Comparison of ENCODE assay signal across 27 mouse cellular contexts in genomic region chr1:43201796-43202195, GRCm38 (mm10).
"Had no signal": no experiment of that assay in that cellular context is flagged by ENCODE, and none has a peak within 500 bp of the region (broad histone marks: within the 10 kb centered on the region; RNA-seq: fewer than 3 reads in every experiment).

No protein-coding gene starts in this region.

- H3K36me3 ChIP-seq: heart, embryonic 15.5 days; hindbrain, embryonic 10.5 days; hindbrain, embryonic 13.5 days; hindbrain, embryonic 15.5 days; kidney, embryonic 15.5 days; limb, embryonic 13.5 days; limb, embryonic 15.5 days; liver, embryonic 12.5 days had no signal

- ATAC-seq: hindbrain, postnatal 0 days; intestine, embryonic 16.5 days; liver, embryonic 12.5 days had no signal

- H3K4me3 ChIP-seq: gastrocnemius, adult 2 months; heart, adult 2 months; heart, embryonic 15.5 days; hindbrain, embryonic 10.5 days; hindbrain, embryonic 13.5 days; hindbrain, embryonic 15.5 days; kidney, embryonic 15.5 days; limb, embryonic 13.5 days; limb, embryonic 15.5 days; liver, embryonic 12.5 days had no signal

- H3K27ac ChIP-seq: gastrocnemius, adult 2 months; heart, adult 2 months; hindbrain, embryonic 10.5 days; hindbrain, embryonic 13.5 days; hindbrain, embryonic 15.5 days; hindbrain, postnatal 0 days; kidney, embryonic 15.5 days; limb, embryonic 13.5 days; limb, embryonic 15.5 days; liver, embryonic 12.5 days; liver, embryonic 14.5 days had no signal

- H3K4me1 ChIP-seq: hindbrain, embryonic 10.5 days; hindbrain, embryonic 13.5 days; hindbrain, embryonic 15.5 days; limb, embryonic 13.5 days; limb, embryonic 15.5 days; liver, embryonic 12.5 days had no signal

- DNase-seq: gastrocnemius, adult 2 months; gastrocnemius, postnatal 10 days; gastrocnemius, postnatal 25 days; heart, adult 2 months; heart, postnatal 14 days; heart, postnatal 36 days; kidney, adult 11 months; kidney, adult 2 months; kidney, adult 9 months; kidney, postnatal 14 days; kidney, postnatal 36 days; layer of hippocampus, adult 9-11 months; layer of hippocampus, postnatal 36 days; left cerebral cortex, postnatal 4 days; lung, adult 18-20 months had no signal

- H3K27me3 ChIP-seq: heart, embryonic 15.5 days; hindbrain, embryonic 13.5 days; hindbrain, embryonic 15.5 days; kidney, embryonic 15.5 days; limb, embryonic 13.5 days; limb, embryonic 15.5 days; liver, embryonic 12.5 days had no signal

- H3K9me3 ChIP-seq: heart, embryonic 15.5 days; hindbrain, embryonic 10.5 days; hindbrain, embryonic 13.5 days; hindbrain, embryonic 15.5 days; kidney, embryonic 15.5 days; limb, embryonic 13.5 days; limb, embryonic 15.5 days; liver, embryonic 12.5 days had no signal

- H3K4me2 ChIP-seq: heart, embryonic 11.5 days; heart, embryonic 15.5 days; hindbrain, embryonic 13.5 days; hindbrain, embryonic 15.5 days; kidney, embryonic 15.5 days; limb, embryonic 13.5 days; limb, embryonic 15.5 days; liver, embryonic 12.5 days had no signal

- H3K9ac ChIP-seq: heart, embryonic 15.5 days; hindbrain, embryonic 13.5 days; hindbrain, embryonic 15.5 days; kidney, embryonic 15.5 days; limb, embryonic 13.5 days; limb, embryonic 15.5 days; liver, embryonic 12.5 days; liver, embryonic 14.5 days had no signal
